Mouse (Mus musculus): Measurements from ENCODE around the gene Axin2.

GRCm38 (mm10) chr11:108940655-108941412 lies 20.7 kb downstream of the Axin2 start:
- no peak for TF ChIP-seq GATA1 (IDR thresholded peaks at IDR 0.05; ENCODE audit: borderline replicate concordance, low read length)
- no peak for TF ChIP-seq FLI1 (IDR thresholded peaks at IDR 0.05; ENCODE audit: low read length)

All from megakaryocyte, embryonic 14.5 days (primary cell).